Mouse (Mus musculus) liver, adult 2 months (tissue): Measurements from ENCODE around the gene Plcb4. TPM values are rescaled to one million over a fixed set of nuclear protein-coding genes. Genes with fewer than 3 reads are reported as not detected.

Experiments used
- DNase-seq: peaks from one replicate; pipeline ENCODE4 v3.0.0-alpha.2; 2011; ENCODE audit warnings: low read depth, low spot score; ENCODE audit errors: extremely low read depth
- H3K27ac ChIP-seq: fragments of 200-500 bp; replicated peaks from 2 replicates; pipeline ENCODE4 v1.5.1; 2012; ENCODE audit warnings: low read depth, mild to moderate bottlenecking, control low read depth, inconsistent platforms, low read length; ENCODE audit not compliant: insufficient read depth
- H3K27me3 ChIP-seq: fragments of 200-500 bp; 2 replicates; pipeline ENCODE4 v1.6.1; 2012; ENCODE audit warnings: mild to moderate bottlenecking, moderate library complexity, low read length, inconsistent platforms; ENCODE audit not compliant: control insufficient read depth, insufficient read depth
- H3K36me3 ChIP-seq: fragments of 200-500 bp; 2 replicates; pipeline ENCODE4 v1.6.1; 2012; ENCODE audit warnings: low read length, inconsistent platforms; ENCODE audit not compliant: control insufficient read depth, insufficient read depth
- H3K4me1 ChIP-seq: fragments of 200-500 bp; 2 replicates; pipeline ENCODE4 v1.6.1; 2011; ENCODE audit warnings: low read length; ENCODE audit not compliant: control insufficient read depth, insufficient read depth
- H3K4me3 ChIP-seq: fragments of 200-500 bp; 2 replicates; pipeline ENCODE4 v1.5.1; 2011; ENCODE audit warnings: low read depth, mild to moderate bottlenecking, control low read depth, low read length, moderate library complexity; ENCODE audit not compliant: insufficient read depth
- H3K79me2 ChIP-seq: fragments of 200-500 bp; 2 replicates; pipeline ENCODE4 v1.6.1; 2012; ENCODE audit warnings: inconsistent platforms, mild to moderate bottlenecking, low read length, moderate library complexity; ENCODE audit not compliant: control insufficient read depth, insufficient read depth
- H3K9ac ChIP-seq: fragments of 200-500 bp; 2 replicates; pipeline ENCODE4 v1.6.1; 2012; ENCODE audit warnings: low read depth, mild to moderate bottlenecking, control low read depth, inconsistent platforms, low read length
- CTCF ChIP-seq: fragments of 200-500 bp; IDR thresholded peaks from 2 replicates; pipeline ENCODE4 v1.5.1; 2011; ENCODE audit warnings: low read depth, low read length, control low read depth
- POLR2A ChIP-seq: fragments of 200-500 bp; IDR thresholded peaks from 2 replicates; pipeline ENCODE4 v1.6.1; 2011; ENCODE audit warnings: low read length, control low read depth; ENCODE audit not compliant: insufficient read depth; ENCODE audit errors: extremely low read depth
- WGBS: fragments of 180-500 bp; shearing (Covaris S2); methylation state at CpG from one replicate; pipeline ENCODE4 v1.1.7; 2018; 5-methylcytosine and 5-hydroxymethylcytosine counted together
- polyA plus RNA-seq: library from polyadenylated mRNA; depleted of rRNA; stranded (reverse); fragments of >200 nt; gene quantifications from 2 replicates; pipeline ENCODE4 v1.2.3, GENCODE M21; 2012
- total RNA-seq: library from RNA; depleted of rRNA; stranded (reverse); fragments of >200 nt; gene quantifications from 2 replicates; pipeline ENCODE4 v1.2.3, GENCODE M21; 2014

Gene Plcb4
- total and polyA plus RNA-seq, 2 experiments, result 0.88 to 4.3 TPM

- WGBS, result 90% methylated on average over 4 of the region's 4 CpGs
- Histone ChIP-seq H3K4me1 (no peaks in the 10 kb centered on the region; the same call in 1 of the 2 replicates), H3K27ac (no peak overlapping the region), H3K79me2 (no peaks in the 10 kb centered on the region), H3K27me3 (no peaks in the 10 kb centered on the region), H3K9ac (no peak overlapping the region), H3K36me3 (no peaks in the 10 kb centered on the region), H3K4me3 (no peak overlapping the region)
- TF ChIP-seq POLR2A (no peak), CTCF (no peak)
- DNase-seq, result no peak
Measured at GRCm38 (mm10) chr2:135883359-135883758, 224.5 kb downstream of the Plcb4 start.

- H3K4me1 ChIP-seq, result no peaks in the 10 kb centered on the region; the same call in 1 of the 2 replicates
Measured at GRCm38 (mm10) chr2:135884534-135885180, 225.8 kb downstream of the Plcb4 start.

GRCm38 (mm10) chr2:135885607-135886006 lies 226.8 kb downstream of the Plcb4 start:
- Histone ChIP-seq H3K4me3 (no peak overlapping the region), H3K9ac (no peak overlapping the region), H3K27ac (no peak overlapping the region), H3K4me1 (no peaks in the 10 kb centered on the region), H3K36me3 (no peaks in the 10 kb centered on the region), H3K79me2 (no peaks in the 10 kb centered on the region), H3K27me3 (no peaks in the 10 kb centered on the region)
- TF ChIP-seq POLR2A (no peak), CTCF (no peak)
- WGBS, result 82% methylated on average over 6 of the region's 6 CpGs
- DNase-seq, result no peak

More at GRCm38 (mm10) chr2:135884534-135885180, 225.8 kb downstream of the Plcb4 start:
- TF ChIP-seq CTCF (no peak), POLR2A (no peak)
- no peak overlapping the region for H3K27ac ChIP-seq
- no peaks in the 10 kb centered on the region for H3K27me3 ChIP-seq
- no peak for DNase-seq
- 86% methylated on average over 7 of the region's 7 CpGs for WGBS
- H3K36me3 ChIP-seq, result no peaks in the 10 kb centered on the region
- H3K9ac ChIP-seq, result no peak overlapping the region
- no peaks in the 10 kb centered on the region for H3K79me2 ChIP-seq
- no peak overlapping the region for H3K4me3 ChIP-seq

- Histone ChIP-seq H3K27me3 (no peaks in the 10 kb centered on the region), H3K4me1 (no peaks in the 10 kb centered on the region), H3K79me2 (no peaks in the 10 kb centered on the region), H3K36me3 (no peaks in the 10 kb centered on the region), H3K9ac (no peak overlapping the region), H3K4me3 (no peak overlapping the region), H3K27ac (no peak overlapping the region)
- DNase-seq, result no peak
- no peak for TF ChIP-seq CTCF
- TF ChIP-seq POLR2A, result no peak
- WGBS, result 84% methylated on average over 9 of the region's 9 CpGs
Measured at GRCm38 (mm10) chr2:135886081-135886679, 227.4 kb downstream of the Plcb4 start.

GRCm38 (mm10) chr2:135887805-135888204 lies 229.0 kb downstream of the Plcb4 start:
- no peaks in the 10 kb centered on the region for H3K79me2 ChIP-seq
- H3K36me3 ChIP-seq, result no peaks in the 10 kb centered on the region
- H3K4me1 ChIP-seq, result no peaks in the 10 kb centered on the region
- no peak overlapping the region for H3K4me3 ChIP-seq
- TF ChIP-seq CTCF (no peak), POLR2A (no peak)
- no peak overlapping the region for H3K9ac ChIP-seq
- 75% methylated on average over 2 of the region's 2 CpGs for WGBS
- H3K27me3 ChIP-seq, result no peaks in the 10 kb centered on the region
- no peak overlapping the region for H3K27ac ChIP-seq
- no peak for DNase-seq

- Histone ChIP-seq H3K27me3 (no peaks in the 10 kb centered on the region), H3K4me3 (no peak overlapping the region), H3K79me2 (no peaks in the 10 kb centered on the region), H3K36me3 (no peaks in the 10 kb centered on the region), H3K27ac (no peak overlapping the region), H3K9ac (no peak overlapping the region), H3K4me1 (no peaks in the 10 kb centered on the region)
- WGBS, result 54% methylated on average over 4 of the region's 4 CpGs
- peak; percentile 13 for DNase-seq
- TF ChIP-seq CTCF (no peak), POLR2A (no peak)
Measured at GRCm38 (mm10) chr2:135888206-135888605, 229.4 kb downstream of the Plcb4 start.
